Mouse (Mus musculus): ENCODE results near the gene Maats1. TPM values are rescaled to one million over a fixed set of nuclear protein-coding genes. Genes with fewer than 3 reads are reported as not detected.

Maats1 gene
- polyA plus RNA-seq, 1 experiment = 0.04 TPM

GRCm38 (mm10) chr16:38359857-38360256 lies 17.9 kb upstream of the Maats1 start:
- Histone ChIP-seq H3K27me3 (ENCODE audit: control insufficient read depth, insufficient read depth, low read length) (no peaks in the 10 kb centered on the region), H3K4me3 (ENCODE audit: extremely low read depth, insufficient read depth, insufficient read length) (no peak overlapping the region), H3K36me3 (ENCODE audit: control insufficient read depth, insufficient read depth, low read length) (peaks cover 6% of the 10 kb centered on the region; the same call in 1 of the 2 replicates), H3K27ac (ENCODE audit: insufficient read depth, low read length) (no peak overlapping the region), H3K4me1 (ENCODE audit: control insufficient read depth, insufficient read depth, insufficient read length) (no peaks in the 10 kb centered on the region)
- WGBS = 71% methylated on average over 3 of the region's 3 CpGs
- TF ChIP-seq CTCF (IDR thresholded peaks at IDR 0.05; ENCODE audit: extremely low read depth, insufficient read depth, insufficient read length, insufficient replicate concordance) (no peak), POLR2A (IDR thresholded peaks at IDR 0.05; ENCODE audit: low read depth, low read length) (no peak)
- DNase-seq (ENCODE audit: low read depth in 1 of 2, low spot score in 2 of 2) = no peak

- 97% methylated on average over 2 of the region's 2 CpGs for WGBS
- no peak for DNase-seq (ENCODE audit: low read depth in 1 of 2, low spot score in 2 of 2)
- no peak overlapping the region for H3K27ac ChIP-seq (ENCODE audit: insufficient read depth, low read length)
- H3K4me1 ChIP-seq (ENCODE audit: control insufficient read depth, insufficient read depth, insufficient read length) = no peaks in the 10 kb centered on the region
- H3K27me3 ChIP-seq (ENCODE audit: control insufficient read depth, insufficient read depth, low read length) = no peaks in the 10 kb centered on the region
- TF ChIP-seq CTCF (IDR thresholded peaks at IDR 0.05; ENCODE audit: extremely low read depth, insufficient read depth, insufficient read length, insufficient replicate concordance) (no peak), POLR2A (IDR thresholded peaks at IDR 0.05; ENCODE audit: low read depth, low read length) (no peak)
- no peak overlapping the region for H3K4me3 ChIP-seq (ENCODE audit: extremely low read depth, insufficient read depth, insufficient read length)
- peaks cover 7% of the 10 kb centered on the region; the same call in 1 of the 2 replicates for H3K36me3 ChIP-seq (ENCODE audit: control insufficient read depth, insufficient read depth, low read length)
These were observed 17.3 kb upstream of the Maats1 start for GRCm38 (mm10) chr16:38359241-38359640.

- no peaks in the 10 kb centered on the region for H3K4me1 ChIP-seq (ENCODE audit: control insufficient read depth, insufficient read depth, insufficient read length)
- no peak for DNase-seq (ENCODE audit: low read depth in 1 of 2, low spot score in 2 of 2)
- H3K4me3 ChIP-seq (ENCODE audit: extremely low read depth, insufficient read depth, insufficient read length) = no peak overlapping the region
- no peak for TF ChIP-seq POLR2A (IDR thresholded peaks at IDR 0.05; ENCODE audit: low read depth, low read length)
- TF ChIP-seq CTCF (IDR thresholded peaks at IDR 0.05; ENCODE audit: extremely low read depth, insufficient read depth, insufficient read length, insufficient replicate concordance) = no peak
- no peak overlapping the region for H3K27ac ChIP-seq (ENCODE audit: insufficient read depth, low read length)
- H3K27me3 ChIP-seq (ENCODE audit: control insufficient read depth, insufficient read depth, low read length) = no peaks in the 10 kb centered on the region
- 80% methylated on average over 6 of the region's 6 CpGs for WGBS
- peaks cover 9% of the 10 kb centered on the region; the same call in 1 of the 2 replicates for H3K36me3 ChIP-seq (ENCODE audit: control insufficient read depth, insufficient read depth, low read length)
These were observed 16.4 kb upstream of the Maats1 start for GRCm38 (mm10) chr16:38358256-38358812.

- Histone ChIP-seq H3K27ac (ENCODE audit: insufficient read depth, low read length) (no peak overlapping the region), H3K4me3 (ENCODE audit: extremely low read depth, insufficient read depth, insufficient read length) (no peak overlapping the region), H3K4me1 (ENCODE audit: control insufficient read depth, insufficient read depth, insufficient read length) (peaks cover 3% of the 10 kb centered on the region; the same call in 1 of the 2 replicates), H3K36me3 (ENCODE audit: control insufficient read depth, insufficient read depth, low read length) (peaks cover 27% of the 10 kb centered on the region), H3K27me3 (ENCODE audit: control insufficient read depth, insufficient read depth, low read length) (no peaks in the 10 kb centered on the region)
- no peak for DNase-seq (ENCODE audit: low read depth in 1 of 2, low spot score in 2 of 2)
- WGBS = 77% methylated on average over 5 of the region's 5 CpGs
- TF ChIP-seq CTCF (IDR thresholded peaks at IDR 0.05; ENCODE audit: extremely low read depth, insufficient read depth, insufficient read length, insufficient replicate concordance) = no peak
These were observed 12.4 kb upstream of the Maats1 start for GRCm38 (mm10) chr16:38354185-38354913.

- 93% methylated on average over 2 of the region's 2 CpGs for WGBS
- TF ChIP-seq POLR2A (IDR thresholded peaks at IDR 0.05; ENCODE audit: low read depth, low read length) = no peak
- no peak for TF ChIP-seq CTCF (IDR thresholded peaks at IDR 0.05; ENCODE audit: extremely low read depth, insufficient read depth, insufficient read length, insufficient replicate concordance)
- no peak overlapping the region for H3K4me3 ChIP-seq (ENCODE audit: extremely low read depth, insufficient read depth, insufficient read length)
- DNase-seq (ENCODE audit: low read depth in 1 of 2, low spot score in 2 of 2) = no peak
- H3K4me1 ChIP-seq (ENCODE audit: control insufficient read depth, insufficient read depth, insufficient read length) = peaks cover 3% of the 10 kb centered on the region; the same call in 1 of the 2 replicates
- peaks cover 30% of the 10 kb centered on the region for H3K36me3 ChIP-seq (ENCODE audit: control insufficient read depth, insufficient read depth, low read length)
- no peak overlapping the region for H3K27ac ChIP-seq (ENCODE audit: insufficient read depth, low read length)
- H3K27me3 ChIP-seq (ENCODE audit: control insufficient read depth, insufficient read depth, low read length) = no peaks in the 10 kb centered on the region
These were observed 11.7 kb upstream of the Maats1 start for GRCm38 (mm10) chr16:38353642-38354041.

- Histone ChIP-seq H3K27ac (ENCODE audit: insufficient read depth, low read length) (no peak overlapping the region), H3K4me1 (ENCODE audit: control insufficient read depth, insufficient read depth, insufficient read length) (peaks cover 6% of the 10 kb centered on the region; the same call in 1 of the 2 replicates), H3K4me3 (ENCODE audit: extremely low read depth, insufficient read depth, insufficient read length) (no peak overlapping the region), H3K36me3 (ENCODE audit: control insufficient read depth, insufficient read depth, low read length) (peaks cover 30% of the 10 kb centered on the region), H3K27me3 (ENCODE audit: control insufficient read depth, insufficient read depth, low read length) (no peaks in the 10 kb centered on the region)
- TF ChIP-seq POLR2A (IDR thresholded peaks at IDR 0.05; ENCODE audit: low read depth, low read length) (no peak), CTCF (IDR thresholded peaks at IDR 0.05; ENCODE audit: extremely low read depth, insufficient read depth, insufficient read length, insufficient replicate concordance) (no peak)
- no peak for DNase-seq (ENCODE audit: low read depth in 1 of 2, low spot score in 2 of 2)
These were observed 10.9 kb upstream of the Maats1 start for GRCm38 (mm10) chr16:38352851-38353250.

- DNase-seq (ENCODE audit: low read depth in 1 of 2, low spot score in 2 of 2) = no peak
- WGBS = 81% methylated on average over 7 of the region's 7 CpGs
- Histone ChIP-seq H3K27ac (ENCODE audit: insufficient read depth, low read length) (no peak overlapping the region), H3K27me3 (ENCODE audit: control insufficient read depth, insufficient read depth, low read length) (no peaks in the 10 kb centered on the region), H3K36me3 (ENCODE audit: control insufficient read depth, insufficient read depth, low read length) (peaks cover 30% of the 10 kb centered on the region), H3K4me3 (ENCODE audit: extremely low read depth, insufficient read depth, insufficient read length) (no peak overlapping the region), H3K4me1 (ENCODE audit: control insufficient read depth, insufficient read depth, insufficient read length) (peaks cover 6% of the 10 kb centered on the region; the same call in 1 of the 2 replicates)
- TF ChIP-seq POLR2A (IDR thresholded peaks at IDR 0.05; ENCODE audit: low read depth, low read length) = no peak
- TF ChIP-seq CTCF (IDR thresholded peaks at IDR 0.05; ENCODE audit: extremely low read depth, insufficient read depth, insufficient read length, insufficient replicate concordance) = no peak
These were observed 10.1 kb upstream of the Maats1 start for GRCm38 (mm10) chr16:38352031-38352430.

All from spleen, adult 2 months (tissue).